Mouse (Mus musculus) G1E (cell line): Measurements from ENCODE around the gene Eomes.

Experiments used
- CTCF ChIP-seq: IDR thresholded peaks from 2 replicates; pipeline ENCODE4 v1.5.1; 2012; ENCODE audit warnings: low read depth, low read length, inconsistent platforms, mixed read lengths
- GATA1 ChIP-seq: IDR thresholded peaks from 2 replicates; pipeline ENCODE4 v1.6.1; 2012; ENCODE audit warnings: borderline replicate concordance, low read length, inconsistent platforms, mixed read lengths
- GATA2 ChIP-seq: IDR thresholded peaks from 2 replicates; pipeline ENCODE4 v1.6.1; 2012; ENCODE audit warnings: low read depth, low read length, inconsistent platforms, borderline replicate concordance
- TAL1 ChIP-seq: conservative IDR thresholded peaks from 2 replicates; pipeline ENCODE4 v1.6.1; 2012; ENCODE audit warnings: low read depth, low read length, inconsistent platforms, mixed read lengths

DNA sequence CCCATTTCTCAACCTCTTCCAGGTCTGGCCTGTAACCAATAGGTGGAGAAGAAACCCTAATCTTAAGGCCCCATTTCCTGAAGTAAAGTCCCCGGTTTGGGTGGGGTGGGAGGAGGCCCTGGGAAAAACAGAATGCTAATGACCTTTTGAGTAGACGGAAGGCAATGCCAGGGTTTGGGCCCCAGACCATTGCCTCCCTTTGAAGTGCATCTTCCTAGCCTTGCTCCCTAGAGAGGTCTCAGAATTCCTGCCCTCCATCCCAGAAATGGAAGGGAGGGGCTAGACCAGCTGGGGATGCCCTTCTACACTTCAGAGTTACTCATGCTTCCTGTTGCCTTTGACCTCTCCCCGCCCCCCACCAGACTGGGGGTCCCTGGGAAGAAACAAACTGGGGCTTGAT lies 6.7 kb upstream of the Eomes start:
- TF ChIP-seq CTCF: no peak
- TF ChIP-seq GATA1: no peak
- TF ChIP-seq GATA2: no peak
- TF ChIP-seq TAL1: no peak
